Mouse (Mus musculus): ENCODE measurements at regions not wholly inside any gene's neighbourhood (a gene's known extent, or its start where the extent isn't known, plus 50 kb on each side); places are given as distances from the start of the nearest gene placed in this dataset.
A peak's percentile ranks its signal among the peaks of the same experiment; 100 is the strongest.

DNA sequence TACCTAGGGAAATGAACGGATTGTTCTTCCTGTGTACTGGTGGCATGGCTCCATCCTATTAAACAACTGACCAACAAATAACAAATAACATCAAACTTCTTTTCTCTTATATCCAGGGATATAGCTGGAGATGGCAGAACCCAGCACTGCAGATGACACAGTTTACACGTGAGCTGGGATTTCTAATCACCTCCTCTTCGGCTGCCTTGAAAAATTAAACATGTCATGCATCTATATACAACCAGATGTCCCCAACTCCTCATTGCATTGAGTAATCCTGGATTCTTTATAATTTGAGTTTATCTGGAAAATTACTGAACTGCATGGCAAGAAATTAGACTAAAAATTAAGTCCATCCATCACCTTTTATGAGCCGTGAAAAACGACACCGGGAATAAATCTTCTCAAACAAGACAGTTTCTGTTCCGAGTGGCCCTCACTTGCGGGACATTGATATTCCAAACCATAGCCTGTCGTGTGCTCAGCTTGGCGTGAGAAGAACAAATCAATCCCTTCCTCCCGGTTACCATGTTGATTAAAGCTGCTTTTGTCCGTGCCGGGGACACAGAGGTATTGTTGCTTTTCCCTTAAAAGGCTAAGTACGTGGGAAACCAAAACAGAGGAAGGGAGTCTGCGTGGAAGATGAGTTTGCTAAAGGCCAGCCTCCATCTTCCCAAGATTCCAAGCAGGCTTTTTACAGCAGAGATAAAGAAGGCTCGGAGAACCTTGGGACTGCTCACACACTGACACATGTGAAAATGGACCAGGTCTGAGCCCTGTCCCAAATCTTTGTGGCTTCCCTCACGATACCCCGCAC is 92.8 kb upstream of the Spon1 start:
- DNase-seq (ENCODE audit: low read depth) = peak; percentile 68
- no peak for TF ChIP-seq POLR2A (IDR thresholded peaks at IDR 0.05; ENCODE audit: borderline replicate concordance, extremely low read depth, insufficient read depth, insufficient read length, poor library complexity, severe bottlenecking)
- no peak for TF ChIP-seq CTCF (IDR thresholded peaks at IDR 0.05; ENCODE audit: borderline replicate concordance, extremely low read depth, insufficient read depth, insufficient read length)

DNA sequence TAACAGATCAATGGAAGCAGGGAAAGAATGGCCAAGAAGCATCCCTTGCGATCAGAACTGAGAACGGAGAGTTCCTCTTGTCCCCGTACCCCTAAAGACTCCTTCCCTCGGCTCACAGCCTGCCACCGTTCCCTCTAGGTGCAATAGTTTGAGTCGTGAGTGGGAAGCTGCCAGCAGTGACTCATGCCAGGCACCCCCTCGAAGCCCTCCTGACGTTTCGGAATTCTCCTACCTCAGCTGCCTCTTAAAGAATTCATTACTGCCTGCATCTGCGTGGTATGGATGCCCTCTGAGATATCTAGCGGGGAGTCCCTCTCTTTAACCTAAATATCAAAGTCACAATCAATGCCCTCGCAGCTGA is 92.2 kb upstream of the Spon1 start:
- TF ChIP-seq CTCF (IDR thresholded peaks at IDR 0.05; ENCODE audit: borderline replicate concordance, extremely low read depth, insufficient read depth, insufficient read length) (no peak), POLR2A (IDR thresholded peaks at IDR 0.05; ENCODE audit: borderline replicate concordance, extremely low read depth, insufficient read depth, insufficient read length, poor library complexity, severe bottlenecking) (no peak)
- DNase-seq (ENCODE audit: low read depth) = peak; percentile 21

DNA sequence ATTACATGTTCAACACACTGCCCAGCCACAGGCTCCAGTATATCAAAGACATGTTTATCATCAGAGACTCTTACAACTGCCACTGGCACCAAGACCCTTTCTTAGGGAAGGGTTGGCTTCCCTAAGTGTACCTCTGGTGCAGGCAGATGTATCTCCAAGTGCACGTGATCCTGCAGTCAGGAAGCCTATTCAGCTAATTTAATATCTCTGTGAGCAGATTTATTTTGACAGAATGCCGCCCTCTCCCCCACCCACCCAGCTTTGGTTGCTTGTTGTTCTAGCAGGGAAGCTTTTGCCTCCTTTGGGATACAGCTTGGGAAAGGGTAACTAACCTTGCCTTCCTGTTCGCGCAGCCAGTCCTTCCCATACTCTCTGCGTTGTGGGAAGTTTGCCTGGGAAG is 83.5 kb upstream of the Spon1 start:
- TF ChIP-seq CTCF (IDR thresholded peaks at IDR 0.05; ENCODE audit: borderline replicate concordance, extremely low read depth, insufficient read depth, insufficient read length) = no peak

DNA sequence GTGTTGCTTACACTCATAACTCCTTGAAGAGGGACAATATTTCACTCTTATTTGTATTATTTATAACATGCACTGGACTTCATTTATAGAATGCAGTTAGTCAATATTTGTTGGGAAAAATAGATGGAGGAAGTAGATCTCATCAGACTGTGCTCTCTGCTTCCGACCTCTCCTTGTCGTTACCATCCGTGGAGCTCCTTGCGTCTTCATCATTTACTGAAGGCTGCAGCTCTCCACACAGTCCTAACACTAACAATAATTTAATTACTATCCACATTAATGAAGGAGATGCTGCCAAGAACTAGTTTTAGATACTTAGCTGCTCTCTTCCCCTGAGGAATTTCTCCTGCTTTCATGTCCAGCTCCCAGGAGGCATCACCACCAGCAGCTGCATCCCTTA is 80.4 kb upstream of the Spon1 start:
- no peak for DNase-seq (ENCODE audit: low read depth)
- TF ChIP-seq POLR2A (IDR thresholded peaks at IDR 0.05; ENCODE audit: borderline replicate concordance, extremely low read depth, insufficient read depth, insufficient read length, poor library complexity, severe bottlenecking) (no peak), CTCF (IDR thresholded peaks at IDR 0.05; ENCODE audit: borderline replicate concordance, extremely low read depth, insufficient read depth, insufficient read length) (no peak)

More for the DNA sequence above, 83.5 kb upstream of the Spon1 start:
- no peak for DNase-seq (ENCODE audit: low read depth)

DNA sequence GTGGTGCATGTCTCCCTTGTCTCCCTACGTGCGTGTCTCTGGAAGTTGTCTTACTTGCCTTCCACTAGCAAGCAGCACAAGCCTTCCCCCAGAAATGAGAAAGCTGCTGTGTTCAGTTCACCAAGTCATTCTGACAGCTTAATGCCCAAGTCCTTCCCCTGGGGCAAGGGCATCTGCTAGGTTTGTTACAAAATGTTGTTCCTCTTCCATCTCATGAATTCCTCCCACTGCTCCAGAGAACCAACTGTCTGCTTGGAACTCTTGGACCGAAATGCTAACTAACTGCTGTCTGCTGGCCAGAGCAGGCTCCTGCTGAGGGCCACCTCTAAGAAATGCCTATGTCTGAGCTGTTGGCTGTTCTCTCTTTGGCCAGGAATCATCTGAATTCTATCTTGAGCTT is 79.3 kb upstream of the Spon1 start:
- no peak for TF ChIP-seq POLR2A (IDR thresholded peaks at IDR 0.05; ENCODE audit: borderline replicate concordance, extremely low read depth, insufficient read depth, insufficient read length, poor library complexity, severe bottlenecking)
- no peak for TF ChIP-seq CTCF (IDR thresholded peaks at IDR 0.05; ENCODE audit: borderline replicate concordance, extremely low read depth, insufficient read depth, insufficient read length)
- DNase-seq (ENCODE audit: low read depth) = no peak

DNA sequence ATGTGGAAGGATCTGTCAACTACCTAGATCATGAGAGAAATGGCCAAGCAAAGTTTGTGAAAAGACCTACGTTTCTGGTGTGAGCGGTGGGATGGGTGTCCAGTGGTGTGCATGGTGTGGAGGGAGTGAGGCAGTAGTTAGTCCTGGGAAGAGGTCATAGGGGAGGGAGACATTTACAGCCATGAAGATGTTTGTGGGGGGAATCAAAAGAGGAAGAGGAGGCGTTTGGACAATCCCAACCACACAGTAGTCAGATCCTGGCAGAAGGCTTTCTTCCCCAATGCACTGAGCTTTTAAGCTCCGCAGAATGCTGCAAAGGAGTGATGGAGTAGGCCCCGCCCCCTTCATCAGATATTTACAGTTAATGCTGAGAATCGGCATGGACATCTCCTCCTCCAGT is 78.2 kb upstream of the Spon1 start:
- DNase-seq (ENCODE audit: low read depth) = no peak
- TF ChIP-seq CTCF (IDR thresholded peaks at IDR 0.05; ENCODE audit: borderline replicate concordance, extremely low read depth, insufficient read depth, insufficient read length) (no peak), POLR2A (IDR thresholded peaks at IDR 0.05; ENCODE audit: borderline replicate concordance, extremely low read depth, insufficient read depth, insufficient read length, poor library complexity, severe bottlenecking) (no peak)

DNA sequence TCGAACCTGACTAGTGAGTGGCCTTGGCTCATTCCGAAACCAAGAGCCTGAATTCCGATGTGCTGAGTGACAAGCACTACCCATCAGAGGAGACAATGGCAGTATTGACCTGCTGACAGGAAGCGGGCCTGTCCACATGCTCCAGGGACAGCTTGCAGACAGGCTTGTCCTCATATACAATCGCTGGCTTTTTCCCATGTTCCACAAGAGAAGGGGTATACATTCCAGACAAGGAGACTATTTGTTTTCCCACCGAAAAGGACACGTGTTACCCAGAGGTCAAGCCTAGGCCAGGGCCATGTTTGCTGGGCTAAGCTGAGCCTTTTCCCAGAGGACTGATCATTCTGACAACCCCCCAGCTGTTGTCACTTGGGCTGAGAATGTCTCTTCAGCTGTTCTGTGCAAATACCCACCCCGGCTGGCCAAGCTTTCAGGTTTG is 77.5 kb upstream of the Spon1 start:
- TF ChIP-seq POLR2A (IDR thresholded peaks at IDR 0.05; ENCODE audit: borderline replicate concordance, extremely low read depth, insufficient read depth, insufficient read length, poor library complexity, severe bottlenecking) (no peak), CTCF (IDR thresholded peaks at IDR 0.05; ENCODE audit: borderline replicate concordance, extremely low read depth, insufficient read depth, insufficient read length) (no peak)
- DNase-seq (ENCODE audit: low read depth) = peak; percentile 30

DNA sequence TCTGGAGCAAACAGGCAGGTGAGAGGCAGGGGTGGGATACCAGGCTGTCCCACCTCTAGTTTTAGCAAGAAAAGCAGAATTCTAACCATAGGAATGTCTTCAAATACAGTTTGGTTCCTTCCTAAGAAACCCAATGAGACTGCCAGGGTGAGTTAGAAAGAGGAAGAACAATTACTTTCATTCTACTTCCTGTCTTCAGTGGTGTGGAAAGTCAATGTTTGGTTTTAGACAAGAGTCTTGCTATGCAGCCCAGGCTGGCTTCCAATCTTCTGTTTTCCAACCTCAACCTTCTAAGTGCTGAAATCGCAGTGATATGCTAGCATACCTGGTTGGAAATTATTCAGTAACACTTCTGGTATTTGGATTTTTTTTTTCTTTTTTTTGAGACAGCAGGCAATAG is 77.1 kb upstream of the Spon1 start:
- TF ChIP-seq POLR2A (IDR thresholded peaks at IDR 0.05; ENCODE audit: borderline replicate concordance, extremely low read depth, insufficient read depth, insufficient read length, poor library complexity, severe bottlenecking) (no peak), CTCF (IDR thresholded peaks at IDR 0.05; ENCODE audit: borderline replicate concordance, extremely low read depth, insufficient read depth, insufficient read length) (no peak)
- DNase-seq (ENCODE audit: low read depth) = no peak

DNA sequence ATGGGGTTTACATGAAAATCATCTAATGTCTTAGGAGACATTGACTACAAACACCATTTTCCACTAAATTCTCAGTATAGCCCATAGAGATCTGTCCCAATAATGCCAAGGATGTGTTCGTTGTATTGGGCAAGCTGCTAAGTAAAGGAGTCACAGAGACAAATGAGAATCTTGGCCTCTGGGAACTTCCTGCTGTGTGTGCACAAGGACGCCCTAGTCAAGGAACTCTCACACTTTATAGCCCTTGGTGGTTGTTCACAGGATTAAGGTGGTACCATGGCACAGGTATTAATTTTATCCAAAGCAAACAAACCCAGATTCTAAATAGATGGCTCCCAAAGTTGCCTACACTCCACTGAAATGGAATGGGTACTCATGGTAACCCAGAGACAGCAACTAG is 76.7 kb upstream of the Spon1 start:
- DNase-seq (ENCODE audit: low read depth) = no peak
- no peak for TF ChIP-seq POLR2A (IDR thresholded peaks at IDR 0.05; ENCODE audit: borderline replicate concordance, extremely low read depth, insufficient read depth, insufficient read length, poor library complexity, severe bottlenecking)
- no peak for TF ChIP-seq CTCF (IDR thresholded peaks at IDR 0.05; ENCODE audit: borderline replicate concordance, extremely low read depth, insufficient read depth, insufficient read length)

DNA sequence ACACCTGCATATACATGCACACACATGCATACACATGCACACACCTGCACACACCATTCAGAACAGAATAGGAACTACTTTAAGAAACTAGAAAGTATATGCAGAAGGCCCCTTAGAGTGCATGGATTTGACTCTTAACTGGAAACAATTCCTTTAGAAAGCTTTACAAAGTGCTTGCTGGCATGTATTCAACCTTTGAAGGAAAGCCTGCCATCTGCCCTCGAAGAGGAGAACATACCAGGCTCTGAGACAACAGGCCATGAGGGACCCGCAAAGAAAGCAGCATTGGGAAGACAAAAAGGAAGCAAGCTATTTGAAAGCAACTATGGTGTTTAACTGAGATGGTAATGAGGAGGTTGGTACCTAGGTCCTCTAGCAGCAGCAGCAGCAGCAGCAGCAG is 74.0 kb upstream of the Spon1 start:
- DNase-seq (ENCODE audit: low read depth) = peak; percentile 43
- TF ChIP-seq CTCF (IDR thresholded peaks at IDR 0.05; ENCODE audit: borderline replicate concordance, extremely low read depth, insufficient read depth, insufficient read length) (no peak), POLR2A (IDR thresholded peaks at IDR 0.05; ENCODE audit: borderline replicate concordance, extremely low read depth, insufficient read depth, insufficient read length, poor library complexity, severe bottlenecking) (no peak)

DNA sequence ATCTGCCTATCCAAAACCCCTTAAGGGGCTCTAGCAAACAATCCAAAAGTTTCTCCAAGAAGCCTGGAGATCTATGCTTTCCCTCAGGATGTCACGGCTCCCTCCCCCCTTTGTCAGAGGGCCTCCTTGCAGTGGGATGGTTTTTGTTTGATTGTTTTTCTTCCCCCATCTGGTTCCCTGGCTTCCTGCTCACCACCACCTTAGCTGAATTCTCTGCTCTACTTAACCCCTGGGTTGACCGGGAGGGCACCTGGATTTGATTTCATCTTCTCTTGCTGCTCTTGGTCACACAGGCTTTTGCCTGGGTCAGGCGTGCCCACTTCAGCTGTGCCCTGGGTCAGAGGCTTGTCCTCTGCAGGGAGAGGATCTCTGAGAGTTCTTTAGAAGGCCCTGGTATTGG is 72.3 kb upstream of the Spon1 start:
- TF ChIP-seq CTCF (IDR thresholded peaks at IDR 0.05; ENCODE audit: borderline replicate concordance, extremely low read depth, insufficient read depth, insufficient read length) (no peak), POLR2A (IDR thresholded peaks at IDR 0.05; ENCODE audit: borderline replicate concordance, extremely low read depth, insufficient read depth, insufficient read length, poor library complexity, severe bottlenecking) (no peak)
- DNase-seq (ENCODE audit: low read depth) = no peak

DNA sequence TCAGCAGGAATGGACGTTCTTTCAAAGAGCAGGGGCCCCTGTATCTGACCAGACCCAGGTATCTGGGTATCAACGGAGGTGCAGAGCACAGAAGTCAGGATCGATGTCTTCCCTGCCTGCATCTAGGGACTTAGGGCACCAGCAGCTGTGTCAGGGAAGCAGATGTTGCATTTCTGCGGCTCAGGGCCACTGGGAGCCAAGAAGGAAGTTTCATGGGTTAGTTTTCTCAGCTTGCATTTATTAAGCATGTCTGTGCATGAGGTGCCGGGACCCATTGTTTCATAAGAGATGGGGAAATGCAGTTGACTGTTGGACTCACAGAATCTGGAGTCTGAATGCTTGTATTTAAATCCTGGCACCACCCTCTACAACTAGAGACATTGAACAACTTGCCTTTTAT is 71.3 kb upstream of the Spon1 start:
- no peak for DNase-seq (ENCODE audit: low read depth)
- TF ChIP-seq CTCF (IDR thresholded peaks at IDR 0.05; ENCODE audit: borderline replicate concordance, extremely low read depth, insufficient read depth, insufficient read length) (no peak), POLR2A (IDR thresholded peaks at IDR 0.05; ENCODE audit: borderline replicate concordance, extremely low read depth, insufficient read depth, insufficient read length, poor library complexity, severe bottlenecking) (no peak)
